Mouse (Mus musculus): ENCODE results near the gene Npw. TPM values are rescaled to one million over a fixed set of nuclear protein-coding genes. Genes with fewer than 3 reads are reported as not detected.

Gene Npw
- polyA plus RNA-seq, 1 experiment from 2014 or later, result 0.80 TPM

DNA sequence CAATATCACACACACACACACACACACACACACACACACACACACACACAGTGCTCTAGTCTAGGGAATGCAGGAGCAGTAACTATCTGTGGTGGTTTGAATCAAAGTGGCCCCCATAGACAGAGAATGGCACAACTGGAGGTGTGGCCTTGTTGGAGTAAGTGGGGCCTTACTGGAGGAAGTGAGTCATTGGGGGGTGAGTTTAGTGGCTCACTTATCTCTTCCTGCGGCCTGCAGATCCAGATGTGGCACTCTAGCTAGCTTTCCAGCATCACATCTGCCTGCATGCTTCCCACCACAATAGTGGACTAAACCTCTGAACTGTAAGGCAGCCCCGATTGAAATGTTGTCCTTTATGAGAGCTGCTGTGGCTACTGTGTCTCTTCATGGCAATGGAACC, 47.5 kb downstream of the Npw start:
- WGBS, result 87% methylated on average over 2 of the region's 2 CpGs
- ATAC-seq (ENCODE audit: low FRiP score, low read depth), result no peak
- peaks cover 78% of the 10 kb centered on the region for H3K36me3 ChIP-seq

DNA sequence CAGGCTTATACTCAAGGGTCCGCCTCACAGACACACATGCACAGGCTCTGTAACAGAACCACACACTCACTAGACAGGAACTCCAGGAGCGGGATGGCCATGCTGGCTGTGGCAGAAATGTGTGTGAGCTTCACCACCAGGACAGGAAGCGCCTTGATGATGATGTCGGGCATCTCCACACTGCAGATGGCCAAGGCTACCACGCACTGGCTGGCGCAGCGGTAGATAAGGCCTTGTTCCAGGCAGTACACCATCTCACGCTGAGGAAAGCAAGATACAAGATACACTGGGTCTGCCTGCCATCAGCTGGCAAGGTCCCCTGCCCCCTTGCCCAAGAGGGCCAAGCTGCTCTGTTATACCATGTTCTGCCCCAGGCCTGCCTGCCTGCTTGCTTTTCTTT, 49.4 kb downstream of the Npw start:
- no peak overlapping the region for H3K27ac ChIP-seq
- no peak overlapping the region for H3K9ac ChIP-seq
- H3K27me3 ChIP-seq, result no peaks in the 10 kb centered on the region
- no peak overlapping the region for H3K4me3 ChIP-seq
- no peaks in the 10 kb centered on the region for H3K4me1 ChIP-seq
- WGBS, result 96% methylated on average over 8 of the region's 8 CpGs
- H3K9me3 ChIP-seq, result no peaks in the 10 kb centered on the region
- no peak for ATAC-seq (ENCODE audit: low FRiP score, low read depth)
- H3K4me2 ChIP-seq (replicated peaks), result no peak overlapping the region
- H3K36me3 ChIP-seq, result peaks cover 78% of the 10 kb centered on the region

More for the DNA sequence above, 47.5 kb downstream of the Npw start:
- H3K4me1 ChIP-seq, result no peaks in the 10 kb centered on the region
- no peaks in the 10 kb centered on the region for H3K9me3 ChIP-seq
- no peak overlapping the region for H3K27ac ChIP-seq
- H3K27me3 ChIP-seq, result no peaks in the 10 kb centered on the region
- no peak overlapping the region for H3K9ac ChIP-seq
- no peak overlapping the region for H3K4me3 ChIP-seq
- H3K4me2 ChIP-seq (replicated peaks), result no peak overlapping the region

DNA sequence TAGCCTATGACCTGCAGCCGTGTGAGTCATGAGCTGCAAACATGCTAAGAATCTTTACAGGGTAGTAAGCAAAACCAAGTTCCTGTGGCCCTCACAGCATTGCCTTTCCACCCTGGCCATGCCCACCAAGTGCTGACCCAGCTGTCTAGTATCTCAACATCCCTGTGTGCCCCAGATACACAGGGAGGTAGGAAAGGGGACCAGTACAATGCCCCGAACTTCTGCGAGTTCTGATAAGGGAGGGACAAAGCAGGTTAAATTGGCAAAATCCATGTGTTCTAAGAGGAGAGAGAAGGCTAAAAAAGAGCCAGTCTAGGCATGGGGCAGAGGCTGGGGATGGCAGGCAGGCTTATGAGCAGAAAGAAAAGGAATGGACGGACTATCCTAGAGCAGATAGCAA, 49.9 kb downstream of the Npw start:
- WGBS, result 95% methylated on average over 4 of the region's 4 CpGs
- no peak overlapping the region for H3K4me3 ChIP-seq
- no peak overlapping the region for H3K4me2 ChIP-seq (replicated peaks)
- no peaks in the 10 kb centered on the region for H3K4me1 ChIP-seq
- H3K27ac ChIP-seq, result no peak overlapping the region
- peaks cover 77% of the 10 kb centered on the region for H3K36me3 ChIP-seq
- ATAC-seq (ENCODE audit: low FRiP score, low read depth), result no peak
- no peaks in the 10 kb centered on the region for H3K27me3 ChIP-seq
- no peaks in the 10 kb centered on the region for H3K9me3 ChIP-seq
- no peak overlapping the region for H3K9ac ChIP-seq

Other genes starting within 250 kb of the Npw start
- 322 TPM in 2 replicates for gene Rnps1, start 243.9 kb downstream of the Npw start, polyA plus RNA-seq (2015; fragmentation: Nextera tagmentation; extraction: Ambion mirVana)
- 85.0 and 87.3 TPM in 2 replicates for gene Eci1, start 231.8 kb downstream of the Npw start, polyA plus RNA-seq (2015; fragmentation: Nextera tagmentation; extraction: Ambion mirVana)
- gene Dnase1l2, start 215.4 kb downstream of the Npw start, polyA plus RNA-seq (2015; fragmentation: Nextera tagmentation; extraction: Ambion mirVana), result 2.7 and 3.9 TPM in 2 replicates
- gene E4f1, start 188.1 kb downstream of the Npw start, polyA plus RNA-seq (2015; fragmentation: Nextera tagmentation; extraction: Ambion mirVana), result 38.3 and 45.7 TPM in 2 replicates
- gene Pgp, start 188.1 kb downstream of the Npw start, polyA plus RNA-seq (2015; fragmentation: Nextera tagmentation; extraction: Ambion mirVana), result 50.2 and 51.3 TPM in 2 replicates
- not detected in 2 replicates for gene Bricd5, start 184.6 kb downstream of the Npw start, polyA plus RNA-seq (2015; fragmentation: Nextera tagmentation; extraction: Ambion mirVana)
- 33.1 and 35.6 TPM in 2 replicates for gene Mlst8, start 179.4 kb downstream of the Npw start, polyA plus RNA-seq (2015; fragmentation: Nextera tagmentation; extraction: Ambion mirVana)
- 5.0 and 5.2 TPM in 2 replicates for gene Caskin1, start 169.9 kb downstream of the Npw start, polyA plus RNA-seq (2015; fragmentation: Nextera tagmentation; extraction: Ambion mirVana)
- gene Traf7, start 130.5 kb downstream of the Npw start, polyA plus RNA-seq (2015; fragmentation: Nextera tagmentation; extraction: Ambion mirVana), result 96.2 and 103 TPM in 2 replicates
- gene Rab26, start 124.2 kb downstream of the Npw start, polyA plus RNA-seq (2015; fragmentation: Nextera tagmentation; extraction: Ambion mirVana), result 3.4 TPM in 2 replicates
- 22.3 and 36.6 TPM in 2 replicates for gene Pkd1, start 108.6 kb downstream of the Npw start, polyA plus RNA-seq (2015; fragmentation: Nextera tagmentation; extraction: Ambion mirVana)
- gene Tsc2, start 25.8 kb downstream of the Npw start, polyA plus RNA-seq (2015; fragmentation: Nextera tagmentation; extraction: Ambion mirVana), result 65.5 and 72.2 TPM in 2 replicates
- gene Nthl1, start 25.8 kb downstream of the Npw start, polyA plus RNA-seq (2015; fragmentation: Nextera tagmentation; extraction: Ambion mirVana), result 23.7 and 25.0 TPM in 2 replicates
- gene Slc9a3r2, start 8.1 kb downstream of the Npw start, polyA plus RNA-seq (2015; fragmentation: Nextera tagmentation; extraction: Ambion mirVana), result 58.1 and 59.3 TPM in 2 replicates
- gene Zfp598, start 11.2 kb upstream of the Npw start, polyA plus RNA-seq (2015; fragmentation: Nextera tagmentation; extraction: Ambion mirVana), result 22.2 and 24.7 TPM in 2 replicates
- 7.8 and 8.4 TPM in 2 replicates for gene Syngr3, start 31.5 kb upstream of the Npw start, polyA plus RNA-seq (2015; fragmentation: Nextera tagmentation; extraction: Ambion mirVana)
- gene Gfer, start 37.7 kb upstream of the Npw start, polyA plus RNA-seq (2015; fragmentation: Nextera tagmentation; extraction: Ambion mirVana), result 46.6 and 48.1 TPM in 2 replicates
- gene Noxo1, start 37.8 kb upstream of the Npw start, polyA plus RNA-seq (2015; fragmentation: Nextera tagmentation; extraction: Ambion mirVana), result 2.5 and 3.1 TPM in 2 replicates
- gene Tbl3, start 49.2 kb upstream of the Npw start, polyA plus RNA-seq (2015; fragmentation: Nextera tagmentation; extraction: Ambion mirVana), result 79.8 and 84.6 TPM in 2 replicates
- not detected in 2 replicates for gene Rnf151, start 59.6 kb upstream of the Npw start, polyA plus RNA-seq (2015; fragmentation: Nextera tagmentation; extraction: Ambion mirVana)
- gene Rps2, start 59.7 kb upstream of the Npw start, polyA plus RNA-seq (2015; fragmentation: Nextera tagmentation; extraction: Ambion mirVana), result 1,267 and 1,298 TPM in 2 replicates
- 206 and 215 TPM in 2 replicates for gene Ndufb10, start 66.0 kb upstream of the Npw start, polyA plus RNA-seq (2015; fragmentation: Nextera tagmentation; extraction: Ambion mirVana)
- not detected in 2 replicates for gene Rpl3l, start 69.4 kb upstream of the Npw start, polyA plus RNA-seq (2015; fragmentation: Nextera tagmentation; extraction: Ambion mirVana)
- gene Msrb1, start 78.2 kb upstream of the Npw start, polyA plus RNA-seq (2015; fragmentation: Nextera tagmentation; extraction: Ambion mirVana), result 23.1 and 26.0 TPM in 2 replicates
- gene Hs3st6, start 94.5 kb upstream of the Npw start, polyA plus RNA-seq (2015; fragmentation: Nextera tagmentation; extraction: Ambion mirVana), result 2.6 and 3.7 TPM in 2 replicates
- not detected in 2 replicates for gene Meiob, start 145.8 kb upstream of the Npw start, polyA plus RNA-seq (2015; fragmentation: Nextera tagmentation; extraction: Ambion mirVana)
- 27.6 and 28.0 TPM in 2 replicates for gene Hagh, start 181.7 kb upstream of the Npw start, polyA plus RNA-seq (2015; fragmentation: Nextera tagmentation; extraction: Ambion mirVana)
- gene Fahd1, start 191.9 kb upstream of the Npw start, polyA plus RNA-seq (2015; fragmentation: Nextera tagmentation; extraction: Ambion mirVana), result 18.4 and 20.4 TPM in 2 replicates
- gene Igfals, start 207.5 kb upstream of the Npw start, polyA plus RNA-seq (2015; fragmentation: Nextera tagmentation; extraction: Ambion mirVana), result 0.26 and 0.50 TPM in 2 replicates
- 49.6 and 49.8 TPM in 2 replicates for gene Nubp2, start 227.9 kb upstream of the Npw start, polyA plus RNA-seq (2015; fragmentation: Nextera tagmentation; extraction: Ambion mirVana)
- 38.5 and 40.0 TPM in 2 replicates for gene Spsb3, start 228.2 kb upstream of the Npw start, polyA plus RNA-seq (2015; fragmentation: Nextera tagmentation; extraction: Ambion mirVana)
- 33.9 and 35.6 TPM in 2 replicates for gene Eme2, start 236.6 kb upstream of the Npw start, polyA plus RNA-seq (2015; fragmentation: Nextera tagmentation; extraction: Ambion mirVana)
- 80.4 and 83.3 TPM in 2 replicates for gene Mrps34, start 236.7 kb upstream of the Npw start, polyA plus RNA-seq (2015; fragmentation: Nextera tagmentation; extraction: Ambion mirVana)
- 35.5 and 38.2 TPM in 2 replicates for gene Nme3, start 238.0 kb upstream of the Npw start, polyA plus RNA-seq (2015; fragmentation: Nextera tagmentation; extraction: Ambion mirVana)

All from limb, embryonic 13.5 days (tissue).